Mouse (Mus musculus) heart, embryonic 16.5 days (tissue): Measurements from ENCODE around the gene Smyd3. TPM values are rescaled to one million over a fixed set of nuclear protein-coding genes. Genes with fewer than 3 reads are reported as not detected.

Experiments used
- ATAC-seq: fragments of 200-750 bp; cut with Nextera tagmentation; replicated peaks from 2 replicates; pipeline ENCODE4 v1.8.0; 2017; ENCODE audit warnings: moderate number of reproducible peaks; ENCODE audit not compliant: insufficient read depth, low FRiP score; ENCODE audit errors: extremely low read depth
- H3K27ac ChIP-seq: fragments of 300-500 bp; sonication (generic); 2 replicates; pipeline ENCODE4 v1.5.1; 2014; ENCODE audit warnings: mild to moderate bottlenecking, low read length, control low read depth, moderate library complexity
- H3K27me3 ChIP-seq: fragments of 300-500 bp; sonication (generic); 2 replicates; pipeline ENCODE4 v1.6.1; 2014; ENCODE audit warnings: low read length, mixed read lengths; ENCODE audit not compliant: control insufficient read depth, insufficient read depth
- H3K36me3 ChIP-seq: fragments of 300-500 bp; sonication (generic); 2 replicates; pipeline ENCODE4 v1.6.1; 2014; ENCODE audit not compliant: control insufficient read depth, insufficient read depth
- H3K4me1 ChIP-seq: fragments of 300-500 bp; sonication (generic); 2 replicates; pipeline ENCODE4 v1.6.1; 2014; ENCODE audit warnings: low read length, mixed read lengths; ENCODE audit not compliant: control insufficient read depth, insufficient read depth
- H3K4me2 ChIP-seq: fragments of 300-500 bp; sonication (generic); 2 replicates; pipeline ENCODE4 v1.6.1; 2014; ENCODE audit warnings: low read depth, mild to moderate bottlenecking, control low read depth, low read length
- H3K4me3 ChIP-seq: fragments of 300-500 bp; sonication (generic); 2 replicates; pipeline ENCODE4 v1.5.1; 2014; ENCODE audit warnings: mild to moderate bottlenecking, control low read depth, low read length
- H3K9ac ChIP-seq: fragments of 300-500 bp; sonication (generic); 2 replicates; pipeline ENCODE4 v1.6.1; 2014; ENCODE audit warnings: low read length, control low read depth
- H3K9me3 ChIP-seq: fragments of 300-500 bp; sonication (generic); replicated peaks from 2 replicates; pipeline ENCODE4 v1.6.1; 2016; ENCODE audit warnings: low read length; ENCODE audit not compliant: control insufficient read depth
- WGBS: fragments of 180-500 bp; shearing (Covaris S2); extraction: QIAGEN DNeasy Blood & Tissue Kit; methylation state at CpG from one replicate; pipeline ENCODE4 v1.1.7; 2014; 5-methylcytosine and 5-hydroxymethylcytosine counted together
- polyA plus RNA-seq: library from polyadenylated mRNA; unstranded; fragments of >200 nt; fragmentation: Nextera tagmentation; extraction: Ambion mirVana; gene quantifications from 2 replicates; pipeline ENCODE4 v1.2.1, GENCODE M21; 2015

Gene Smyd3
- polyA plus RNA-seq, 1 experiment from 2014 or later = 13.3 TPM

- 0 out of 2 replicates have a peak overlapping the region, but pooled peaks have one; percentile 22 for H3K27ac ChIP-seq
- H3K9me3 ChIP-seq = 0 out of 2 replicates have a peak, but pooled peaks cover 2% of the 10 kb centered on the region
- WGBS = 43% methylated on average over 11 of the region's 11 CpGs
- no peak overlapping the region for H3K4me3 ChIP-seq
- no peak overlapping the region for H3K4me2 ChIP-seq
- peaks cover 11% of the 10 kb centered on the region for H3K4me1 ChIP-seq
- H3K27me3 ChIP-seq = peaks cover 8% of the 10 kb centered on the region
- ATAC-seq = peak; percentile 69
- no peaks in the 10 kb centered on the region for H3K36me3 ChIP-seq
- no peak overlapping the region for H3K9ac ChIP-seq
Observed at GRCm38 (mm10) chr1:179434443-179435260, 83.2 kb downstream of the Smyd3 start.

GRCm38 (mm10) chr1:179433828-179434227 lies 84.0 kb downstream of the Smyd3 start:
- Histone ChIP-seq H3K36me3 (no peaks in the 10 kb centered on the region), H3K9me3 (0 out of 2 replicates have a peak, but pooled peaks cover 2% of the 10 kb centered on the region), H3K4me2 (no peak overlapping the region), H3K4me1 (peaks cover 11% of the 10 kb centered on the region), H3K4me3 (no peak overlapping the region), H3K9ac (no peak overlapping the region), H3K27ac (0 out of 2 replicates have a peak overlapping the region, but pooled peaks have one; percentile 12), H3K27me3 (peaks cover 8% of the 10 kb centered on the region)
- no peak for ATAC-seq
- WGBS = 70% methylated on average over 7 of the region's 7 CpGs

GRCm38 (mm10) chr1:179433355-179433754 lies 84.5 kb downstream of the Smyd3 start:
- Histone ChIP-seq H3K9me3 (0 out of 2 replicates have a peak, but pooled peaks cover 2% of the 10 kb centered on the region), H3K27ac (no peak overlapping the region), H3K4me2 (no peak overlapping the region), H3K27me3 (peaks cover 8% of the 10 kb centered on the region), H3K36me3 (no peaks in the 10 kb centered on the region), H3K9ac (no peak overlapping the region), H3K4me3 (no peak overlapping the region), H3K4me1 (peaks cover 11% of the 10 kb centered on the region)
- WGBS = 80% methylated on average over 8 of the region's 8 CpGs
- ATAC-seq = no peak

- Histone ChIP-seq H3K36me3 (no peaks in the 10 kb centered on the region), H3K4me1 (peaks cover 8% of the 10 kb centered on the region), H3K4me3 (no peak overlapping the region), H3K4me2 (no peak overlapping the region), H3K27me3 (peaks cover 5% of the 10 kb centered on the region), H3K9ac (no peak overlapping the region), H3K9me3 (no peaks in the 10 kb centered on the region), H3K27ac (no peak overlapping the region)
- WGBS = 87% methylated on average over 3 of the region's 3 CpGs
- no peak for ATAC-seq
Observed at GRCm38 (mm10) chr1:179430077-179430476, 87.8 kb downstream of the Smyd3 start.

DNA sequence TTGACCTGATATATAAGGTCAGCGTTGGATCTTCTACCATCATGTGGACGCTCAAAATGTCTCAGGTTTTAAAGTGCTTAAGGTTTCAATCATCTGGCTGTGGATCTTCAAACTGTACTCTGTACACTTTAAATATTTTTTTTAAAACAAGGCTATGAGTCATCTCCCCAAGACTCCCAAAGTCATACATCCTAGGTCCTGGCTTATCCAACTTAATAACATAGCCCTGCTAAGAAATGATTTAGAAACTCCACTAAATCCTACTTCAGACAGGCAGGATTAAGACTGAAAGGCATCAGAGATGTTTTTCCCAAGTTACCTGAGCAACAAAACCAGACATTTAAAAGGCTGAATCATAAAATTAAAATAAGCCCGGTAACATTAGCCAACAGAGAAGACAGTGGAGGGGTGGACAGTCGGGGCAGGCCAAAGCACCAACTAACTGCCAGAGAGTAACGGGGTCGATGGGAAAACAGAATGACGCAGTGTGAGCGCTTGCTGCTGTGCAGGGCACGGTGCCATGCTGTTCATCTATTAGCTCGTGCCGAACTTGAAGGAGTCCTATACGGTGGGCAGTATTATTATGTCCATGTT lies 92.9 kb downstream of the Smyd3 start:
- Histone ChIP-seq H3K4me1 (no peaks in the 10 kb centered on the region), H3K4me2 (no peak overlapping the region), H3K9ac (no peak overlapping the region), H3K4me3 (no peak overlapping the region), H3K9me3 (no peaks in the 10 kb centered on the region), H3K27ac (no peak overlapping the region), H3K27me3 (no peaks in the 10 kb centered on the region), H3K36me3 (no peaks in the 10 kb centered on the region)
- no peak for ATAC-seq
- WGBS = 92% methylated on average over 12 of the region's 12 CpGs

GRCm38 (mm10) chr1:179419091-179419490 lies 98.8 kb downstream of the Smyd3 start:
- H3K9ac ChIP-seq = no peak overlapping the region
- peaks cover 2% of the 10 kb centered on the region; the same call in 1 of the 2 replicates for H3K36me3 ChIP-seq
- H3K27me3 ChIP-seq = no peaks in the 10 kb centered on the region
- no peak overlapping the region for H3K27ac ChIP-seq
- H3K4me3 ChIP-seq = no peak overlapping the region
- no peak for ATAC-seq
- H3K4me1 ChIP-seq = no peaks in the 10 kb centered on the region
- peaks cover 2% of the 10 kb centered on the region; the same call in 1 of the 2 replicates for H3K9me3 ChIP-seq
- 74% methylated on average over 4 of the region's 4 CpGs for WGBS
- no peak overlapping the region for H3K4me2 ChIP-seq

- Histone ChIP-seq H3K9ac (no peak overlapping the region), H3K27ac (no peak overlapping the region), H3K4me3 (no peak overlapping the region), H3K4me1 (no peaks in the 10 kb centered on the region), H3K36me3 (0 out of 2 replicates have a peak, but pooled peaks cover 2% of the 10 kb centered on the region), H3K9me3 (no peaks in the 10 kb centered on the region), H3K4me2 (no peak overlapping the region), H3K27me3 (no peaks in the 10 kb centered on the region)
- WGBS = 86% methylated on average over 4 of the region's 4 CpGs
- ATAC-seq = no peak
Observed at GRCm38 (mm10) chr1:179408086-179408485, 109.8 kb downstream of the Smyd3 start.

GRCm38 (mm10) chr1:179400835-179401234 lies 117.0 kb downstream of the Smyd3 start:
- Histone ChIP-seq H3K4me1 (no peaks in the 10 kb centered on the region), H3K4me2 (no peak overlapping the region), H3K27ac (no peak overlapping the region), H3K9ac (no peak overlapping the region), H3K9me3 (no peaks in the 10 kb centered on the region), H3K27me3 (no peaks in the 10 kb centered on the region), H3K4me3 (no peak overlapping the region), H3K36me3 (no peaks in the 10 kb centered on the region)
- ATAC-seq = no peak
- 46% methylated on average over 5 of the region's 5 CpGs for WGBS

- H3K36me3 ChIP-seq = no peaks in the 10 kb centered on the region
- ATAC-seq = no peak
- 90% methylated on average over 4 of the region's 4 CpGs for WGBS
- H3K27me3 ChIP-seq = no peaks in the 10 kb centered on the region
- no peak overlapping the region for H3K27ac ChIP-seq
- H3K4me2 ChIP-seq = no peak overlapping the region
- H3K4me1 ChIP-seq = no peaks in the 10 kb centered on the region
- H3K9ac ChIP-seq = no peak overlapping the region
- no peaks in the 10 kb centered on the region for H3K9me3 ChIP-seq
- H3K4me3 ChIP-seq = no peak overlapping the region
Observed at GRCm38 (mm10) chr1:179398639-179399038, 119.2 kb downstream of the Smyd3 start.
